Mouse (Mus musculus) gastrocnemius, postnatal 14 days (tissue): ENCODE data around the gene Cct7. TPM values are rescaled to one million over a fixed set of nuclear protein-coding genes. Genes with fewer than 3 reads are reported as not detected.

Experiments
- DNase-seq: peaks from one replicate; pipeline ENCODE4 v3.0.0; 2021; ENCODE audit warnings: mixed read lengths
- intact Hi-C: fragments of 180-260 bp; cut with DNase I; formaldehyde crosslinking; loops from one replicate; pipeline ENCODE4 v1.15.1; 2025; ENCODE audit warnings: low total_unique reads
- long read RNA-seq, 2 experiments: library from polyadenylated mRNA; stranded (forward); transcript quantifications; one replicate each; pipeline ENCODE4 v2.0.0; 2021
- total RNA-seq, 2 experiments: library from RNA; stranded (reverse); gene quantifications; 2 replicates each; pipeline ENCODE4 v1.2.3; 2021

The Cct7 gene
- 100 to 1,000 TPM; 128 to 142 TPM for total RNA-seq
- long read RNA-seq, experiment 1, transcript Cct7-201 (12 exons, 2,441 nt): major isoform, 205 of 225 reads
- long read RNA-seq, experiment 1, partial matches to known transcripts: 14 of 225 reads
- long read RNA-seq, experiment 1, other reads (novel, unspliced or antisense): 6 of 225 reads
- long read RNA-seq, experiment 2, transcript Cct7-201 (12 exons, 2,441 nt): major isoform, 259 of 273 reads
- long read RNA-seq, experiment 2, partial matches to known transcripts: 11 of 273 reads
- long read RNA-seq, experiment 2, other reads (novel, unspliced or antisense): 3 of 273 reads

- intact Hi-C loops: no loop called here
- DNase-seq: peak; percentile 99
Observed at GRCm38 (mm10) chr6:85450697-85451663, at the start of gene Cct7. Cct7 (plus strand) TSS chr6:85451514.

GRCm38 (mm10) chr6:85402613-85403012 lies 48.7 kb upstream of the Cct7 start:
- no peak for DNase-seq
- intact Hi-C loops: no loop called here

- intact Hi-C loops: no loop called here
- no peak for DNase-seq
Observed at GRCm38 (mm10) chr6:85403039-85403438, 48.3 kb upstream of the Cct7 start.

GRCm38 (mm10) chr6:85409003-85409402 lies 42.3 kb upstream of the Cct7 start:
- intact Hi-C loops: no loop called here
- DNase-seq: peak; percentile 25

- DNase-seq: peak; percentile 49
- intact Hi-C loops: no loop called here
Observed at GRCm38 (mm10) chr6:85410771-85411273, 40.5 kb upstream of the Cct7 start.

GRCm38 (mm10) chr6:85415829-85416228 lies 35.5 kb upstream of the Cct7 start:
- intact Hi-C loops: no loop called here
- DNase-seq: no peak

- intact Hi-C loops: no loop called here
- no peak for DNase-seq
Observed at GRCm38 (mm10) chr6:85419150-85419549, 32.2 kb upstream of the Cct7 start.

GRCm38 (mm10) chr6:85423836-85424379 lies 27.4 kb upstream of the Cct7 start, which contains the start of gene Noto:
Noto (plus strand) TSS chr6:85423886.
- DNase-seq: no peak
- intact Hi-C loops: no loop called here

GRCm38 (mm10) chr6:85431274-85431841 lies 20.0 kb upstream of the Cct7 start:
- intact Hi-C loops: no loop called here
- DNase-seq: no peak

- DNase-seq: peak; percentile 87
- intact Hi-C loops: no loop called here
Observed at GRCm38 (mm10) chr6:85431842-85432431, 19.4 kb upstream of the Cct7 start, which contains the start of gene Smyd5. Smyd5 (plus strand) TSS chr6:85431989.

- intact Hi-C loops: no loop called here
- DNase-seq: no peak
Observed at GRCm38 (mm10) chr6:85433865-85434264, 17.4 kb upstream of the Cct7 start.

GRCm38 (mm10) chr6:85436204-85436603 lies 15.1 kb upstream of the Cct7 start:
- intact Hi-C loops: no loop called here
- DNase-seq: no peak

- DNase-seq: no peak
- intact Hi-C loops: no loop called here
Observed at GRCm38 (mm10) chr6:85436631-85437030, 14.7 kb upstream of the Cct7 start.

- intact Hi-C loops: no loop called here
- no peak for DNase-seq
Observed at GRCm38 (mm10) chr6:85441142-85441541, 10.2 kb upstream of the Cct7 start.

- DNase-seq: no peak
- intact Hi-C loops: no loop called here
Observed at GRCm38 (mm10) chr6:85443488-85444233, 7.7 kb upstream of the Cct7 start.

GRCm38 (mm10) chr6:85444266-85444965 lies 6.9 kb upstream of the Cct7 start:
- intact Hi-C loops: no loop called here
- no peak for DNase-seq

GRCm38 (mm10) chr6:85445286-85445685 lies 6.0 kb upstream of the Cct7 start:
- intact Hi-C loops: no loop called here
- peak; percentile 42 for DNase-seq

- DNase-seq: no peak
- intact Hi-C loops: no loop called here
Observed at GRCm38 (mm10) chr6:85447351-85447750, 4.0 kb upstream of the Cct7 start.
